Comparison of ENCODE assay signal across 8 mouse cellular contexts in the genomic region with DNA sequence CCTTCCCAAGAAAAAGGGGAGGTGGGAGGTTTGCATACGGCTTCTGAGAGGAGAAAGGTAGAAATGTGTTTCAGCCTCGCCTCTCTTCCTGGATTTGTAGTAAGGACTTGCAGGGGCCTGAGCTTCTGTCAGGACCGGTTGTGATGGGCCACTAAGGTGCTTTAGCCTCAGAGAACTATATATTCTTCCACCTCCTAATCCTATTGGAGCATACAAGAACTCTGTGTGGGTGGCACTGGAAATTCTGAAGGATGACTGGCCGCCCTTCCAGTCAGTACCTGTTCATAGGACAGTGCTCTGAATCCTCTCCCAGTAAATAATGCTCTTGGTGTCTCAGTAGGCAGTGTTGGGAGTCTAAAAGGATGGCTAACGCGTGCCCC. TPM values are rescaled to one million over a fixed set of nuclear protein-coding genes. Genes with fewer than 3 reads are reported as not detected.
A peak's percentile ranks its signal among the peaks of the same experiment; 100 is the strongest.
DNase-seq lines count a peak whose midpoint lies in the region; ATAC-seq and TF ChIP-seq lines count a peak whose summit lies in the region.

No protein-coding gene starts in this region.

- H3ac ChIP-seq in myocyte (ENCODE audit: control insufficient read depth, insufficient read length) = peak overlapping the region; percentile 45

- peak; percentile 29 for ATAC-seq in forebrain, embryonic 16.5 days

- no peak for DNase-seq in lung, adult 2 months
- no peak for DNase-seq in lung, postnatal 10 days
- DNase-seq in left cerebral cortex, postnatal 25 days (ENCODE audit: low spot score in 2 of 2) = peak; percentile 36 to 68
- no peak for DNase-seq in gastrocnemius, postnatal 25 days
- DNase-seq in adrenal gland, postnatal 25 days = no peak

- no peak for TF ChIP-seq CTCF in lung, adult 2 months (IDR thresholded peaks at IDR 0.05; ENCODE audit: insufficient read depth, low read length)
- TF ChIP-seq CTCF in bone marrow macrophage, adult 2 months (IDR thresholded peaks at IDR 0.05; ENCODE audit: low read depth, low read length) = no peak

- intact Hi-C loops in left cerebral cortex, postnatal 25 days (cut with DNase I) = loop anchor here (1.0 to 10.0 kb wide), 4 partner anchors 52 to 224 kb away; a partner anchor contains a TSS

- H3K9ac ChIP-seq in forebrain, embryonic 16.5 days (replicated peaks; ENCODE audit: low read depth, low read length) = peak overlapping the region; percentile 87

- H3K36me3 ChIP-seq in forebrain, embryonic 16.5 days (ENCODE audit: control insufficient read depth, insufficient read depth) = peaks cover 11% of the 10 kb centered on the region; the same call in 1 of the 2 replicates
- H3K36me3 ChIP-seq in myocyte (ENCODE audit: control insufficient read depth, insufficient read depth) = peaks cover 4% of the 10 kb centered on the region

- peak overlapping the region; percentile 96 for H3K27ac ChIP-seq in bone marrow macrophage, adult 2 months (ENCODE audit: insufficient read depth, low read depth, low read length)
- peak overlapping the region; percentile 84 for H3K27ac ChIP-seq in forebrain, embryonic 16.5 days (ENCODE audit: low read length)

- no peaks in the 10 kb centered on the region for H3K9me3 ChIP-seq in forebrain, embryonic 16.5 days (ENCODE audit: control insufficient read depth, low read length)

- H3K4me2 ChIP-seq in forebrain, embryonic 16.5 days (ENCODE audit: low read length) = peak overlapping the region; percentile 83
- peak overlapping the region; percentile 71 for H3K4me2 ChIP-seq in myocyte (ENCODE audit: low read depth)

- H3K4me3 ChIP-seq in lung, adult 2 months (replicated peaks; ENCODE audit: extremely low read depth, low read depth, low read length) = peak overlapping the region; percentile 86
- H3K4me3 ChIP-seq in bone marrow macrophage, adult 2 months (ENCODE audit: insufficient read depth, low read length) = peak overlapping the region; percentile 93
- H3K4me3 ChIP-seq in forebrain, embryonic 16.5 days (replicated peaks; ENCODE audit: low read length) = peak overlapping the region; percentile 84
- peak overlapping the region; percentile 87 for H3K4me3 ChIP-seq in myocyte

- TF ChIP-seq POLR2A in lung, adult 2 months (IDR thresholded peaks at IDR 0.05; ENCODE audit: borderline replicate concordance, extremely low read depth, low read depth, low read length) = no peak
- no peak for TF ChIP-seq POLR2A in bone marrow macrophage, adult 2 months (IDR thresholded peaks at IDR 0.05; ENCODE audit: borderline replicate concordance, low read depth, low read length)
- TF ChIP-seq POLR2A in myocyte (IDR thresholded peaks at IDR 0.05; ENCODE audit: insufficient read length, low read depth) = no peak

- 16% methylated on average over 6 of the region's 6 CpGs for WGBS in lung, adult 2 months
- 15% methylated on average over 6 of the region's 6 CpGs for WGBS in forebrain, embryonic 16.5 days

- peaks cover 5% of the 10 kb centered on the region; the same call in 1 of the 2 replicates for H3K4me1 ChIP-seq in lung, adult 2 months (ENCODE audit: control insufficient read depth, insufficient read depth, low read length)
- peaks cover 12% of the 10 kb centered on the region for H3K4me1 ChIP-seq in bone marrow macrophage, adult 2 months (ENCODE audit: control insufficient read depth, insufficient read depth, low read length)
- H3K4me1 ChIP-seq in forebrain, embryonic 16.5 days (replicated peaks; ENCODE audit: control insufficient read depth, insufficient read depth, low read length) = peaks cover 18% of the 10 kb centered on the region

- no peaks in the 10 kb centered on the region for H3K27me3 ChIP-seq in forebrain, embryonic 16.5 days (replicated peaks; ENCODE audit: control insufficient read depth, insufficient read depth, low read length)
- H3K27me3 ChIP-seq in myocyte (ENCODE audit: control insufficient read depth, insufficient read depth, insufficient read length) = no peaks in the 10 kb centered on the region

- peaks cover 24% of the 10 kb centered on the region for H3K79me2 ChIP-seq in myocyte (ENCODE audit: control insufficient read depth, insufficient read depth)

TF ChIP-seq in myocyte, 11 proteins besides CTCF, POLR2A, EP300 and RAD21:
- TF ChIP-seq CEBPB (IDR thresholded peaks at IDR 0.05; ENCODE audit: insufficient read depth, poor library complexity, severe bottlenecking) = no peak
- no peak for TF ChIP-seq SRF (IDR thresholded peaks at IDR 0.05; ENCODE audit: control insufficient read depth, insufficient read length, low read depth)
- no peak for TF ChIP-seq TCF3 (IDR thresholded peaks at IDR 0.05; ENCODE audit: insufficient read length, low read depth)
- no peak for TF ChIP-seq E2F4 (IDR thresholded peaks at IDR 0.05; ENCODE audit: insufficient read depth)
- TF ChIP-seq REST (IDR thresholded peaks at IDR 0.05; ENCODE audit: insufficient read depth, insufficient read length) = no peak
- no peak for TF ChIP-seq MAX (IDR thresholded peaks at IDR 0.05; ENCODE audit: low read depth)
- TF ChIP-seq POLR2AphosphoS2 (IDR thresholded peaks at IDR 0.05; ENCODE audit: insufficient read length, low read depth) = no peak

RNA-seq across cellular contexts. Expression of a gene that starts 0.6 kb away (rescaled TPM):
- polyA plus RNA-seq in lung, adult 2 months (2012; rRNA removed) = 19.6 and 31.7 TPM in 2 replicates
- 104 and 110 TPM in 2 replicates for polyA plus RNA-seq in bone marrow macrophage, adult 2 months (2012; ENCODE audit: insufficient read depth, insufficient read length, missing spikeins)
- polyA plus RNA-seq in forebrain, embryonic 16.5 days (2015; fragmentation: Nextera tagmentation; extraction: Ambion mirVana) = 141 and 145 TPM in 2 replicates
- 10 to 100 TPM; 75.1 to 76.3 TPM for total RNA-seq in left cerebral cortex, postnatal 25 days (2021)
- polyA plus RNA-seq in myocyte (2012; fragmentation: generic; extraction: Trizol) = 48.7 TPM
- 10 to 100 TPM; 48.5 to 55.8 TPM for total RNA-seq in gastrocnemius, postnatal 25 days (2021)
- 65.6 and 71.3 TPM in 2 replicates for total RNA-seq in adrenal gland, postnatal 25 days (2021)

RNA-seq across cellular contexts. Expression of a gene that starts 51.4 kb away (rescaled TPM):
- polyA plus RNA-seq in lung, adult 2 months (2012; rRNA removed) = 3.7 and 6.1 TPM in 2 replicates
- 55.8 and 62.7 TPM in 2 replicates for polyA plus RNA-seq in bone marrow macrophage, adult 2 months (2012; ENCODE audit: insufficient read depth, insufficient read length, missing spikeins)
- 7.8 and 12.2 TPM in 2 replicates for polyA plus RNA-seq in forebrain, embryonic 16.5 days (2015; fragmentation: Nextera tagmentation; extraction: Ambion mirVana)
- 10 to 100 TPM; 44.5 to 46.3 TPM for total RNA-seq in left cerebral cortex, postnatal 25 days (2021)
- polyA plus RNA-seq in myocyte (2012; fragmentation: generic; extraction: Trizol) = 2.5 TPM
- total RNA-seq in gastrocnemius, postnatal 25 days (2021) = 1 to 10 TPM; 6.1 to 7.8 TPM
- total RNA-seq in adrenal gland, postnatal 25 days (2021) = 18.0 and 22.4 TPM in 2 replicates

RNA-seq across cellular contexts. Expression of a gene that starts 54.6 kb away (rescaled TPM):
- 400 and 437 TPM in 2 replicates for polyA plus RNA-seq in lung, adult 2 months (2012; rRNA removed)
- polyA plus RNA-seq in bone marrow macrophage, adult 2 months (2012; ENCODE audit: insufficient read depth, insufficient read length, missing spikeins) = 619 and 702 TPM in 2 replicates
- 1,163 and 1,308 TPM in 2 replicates for polyA plus RNA-seq in forebrain, embryonic 16.5 days (2015; fragmentation: Nextera tagmentation; extraction: Ambion mirVana)
- total RNA-seq in left cerebral cortex, postnatal 25 days (2021) = 100 to 1,000 TPM; 156 to 186 TPM
- polyA plus RNA-seq in myocyte (2012; fragmentation: generic; extraction: Trizol) = 1,333 TPM
- total RNA-seq in gastrocnemius, postnatal 25 days (2021) = 10 to 100 TPM; 73.1 to 80.4 TPM
- 170 and 200 TPM in 2 replicates for total RNA-seq in adrenal gland, postnatal 25 days (2021)

Comparison
In these comparisons a context has a peak if more than half of its experiments do, and no peak if none do; other contexts are left out.
1. DNase-seq: peak in left cerebral cortex, postnatal 25 days (2 of 2); none in lung, adult 2 months (single experiment), lung, postnatal 10 days (single experiment), gastrocnemius, postnatal 25 days (single experiment) and adrenal gland, postnatal 25 days (single experiment).
2. Peak in every context shown above with its lines, with median percentiles within 50 percentile points of each other: H3K4me3 ChIP-seq.